Mouse (Mus musculus) CH12.LX (cell line): ENCODE results near the gene Map3k13.
A peak's percentile ranks its signal among the peaks of the same experiment; 100 is the strongest.

Experiments
- CTCF ChIP-seq, 2 experiments: IDR thresholded peaks in 1 of 2; conservative IDR thresholded peaks in 1 of 2; 2 replicates each; pipeline ENCODE4 v1.5.1; 2011 to 2012; ENCODE audit warnings: low read depth in 2 of 2, low read length in 2 of 2, improper control_type of control experiment in 1 of 2, inconsistent platforms in 1 of 2, mild to moderate bottlenecking in 1 of 2, moderate library complexity in 1 of 2
- JUND ChIP-seq: conservative IDR thresholded peaks from 2 replicates; pipeline ENCODE4 v1.6.1; 2011; ENCODE audit warnings: low read depth, low read length, improper control_type of control experiment
- PAX5 ChIP-seq: IDR thresholded peaks from 2 replicates; pipeline ENCODE4 v1.6.1; 2012; ENCODE audit warnings: low read length, inconsistent platforms, mixed read lengths
- POLR2A ChIP-seq: IDR thresholded peaks from 2 replicates; pipeline ENCODE4 v1.6.1; 2011; ENCODE audit warnings: low read depth, mild to moderate bottlenecking, improper control_type of control experiment, low read length
- RAD21 ChIP-seq: IDR thresholded peaks from 2 replicates; pipeline ENCODE4 v1.6.1; 2011; ENCODE audit warnings: low read depth, mild to moderate bottlenecking, low read length, improper control_type of control experiment, moderate library complexity
- SMC3 ChIP-seq: IDR thresholded peaks from 2 replicates; pipeline ENCODE4 v1.6.1; 2011; ENCODE audit warnings: low read depth, low read length, improper control_type of control experiment
- TCF12 ChIP-seq: IDR thresholded peaks from 2 replicates; pipeline ENCODE4 v1.6.1; 2014; ENCODE audit warnings: low read depth, mild to moderate bottlenecking, inconsistent platforms, low read length, improper control_type of control experiment
- USF1 ChIP-seq: IDR thresholded peaks from 2 replicates; pipeline ENCODE4 v1.6.1; 2014; ENCODE audit warnings: low read depth, mild to moderate bottlenecking, inconsistent platforms, low read length, improper control_type of control experiment
- ZNF384 ChIP-seq: IDR thresholded peaks from 2 replicates; pipeline ENCODE4 v1.6.1; 2012; ENCODE audit warnings: low read depth, low read length, improper control_type of control experiment, inconsistent platforms

DNA sequence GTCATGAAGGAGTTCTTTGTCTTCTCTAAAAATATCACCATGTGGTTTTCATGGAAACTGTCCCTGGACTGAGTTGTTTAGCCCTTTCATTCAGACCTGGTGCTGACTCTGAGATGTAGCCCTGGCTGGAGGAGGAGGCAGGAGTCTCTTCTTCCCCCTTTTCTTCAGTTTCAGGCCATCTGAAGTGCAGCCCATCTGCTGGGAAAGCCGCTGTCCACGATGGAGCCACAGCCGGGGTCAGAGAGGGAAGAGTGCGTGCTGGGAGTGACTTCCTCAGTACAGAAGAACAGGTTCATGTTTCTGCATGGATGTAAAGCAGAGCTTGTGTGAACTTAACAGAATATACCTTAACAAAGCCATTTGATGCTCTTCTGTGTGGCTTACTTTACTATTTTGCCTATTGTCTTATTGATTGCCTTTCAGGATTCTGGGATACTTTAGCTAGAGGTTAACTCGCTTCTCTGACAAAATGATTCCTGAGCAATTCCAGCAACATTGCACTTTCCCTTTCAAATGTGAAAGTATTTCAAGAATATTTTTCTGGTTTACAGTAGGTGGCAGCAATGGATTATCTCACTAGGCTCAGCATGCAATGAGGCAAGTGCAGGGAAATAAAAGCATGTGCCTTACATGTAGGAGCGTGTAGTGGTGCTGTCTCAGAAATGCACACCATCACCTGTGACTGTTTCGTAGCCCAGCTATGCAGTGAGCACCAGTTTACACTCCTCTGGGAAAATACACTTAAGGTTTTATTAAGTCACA, 42.3 kb downstream of the Map3k13 start:
- TF ChIP-seq CTCF (conservative IDR thresholded peaks at IDR 0.05 in 1 of 2, IDR thresholded peaks at IDR 0.05 in 1 of 2; ENCODE audit: low read depth in 2 of 2, low read length in 2 of 2) (peak in 1 of 2 experiments; percentile 89; a peak in 3 of 4 replicates), POLR2A (no peak), USF1 (no peak), PAX5 (no peak), SMC3 (peak; percentile 85), TCF12 (no peak), RAD21 (peak; percentile 95), ZNF384 (no peak), JUND (peak; percentile 51)
